Mouse (Mus musculus): Measurements from ENCODE around the gene Vmn1r210. TPM values are rescaled to one million over a fixed set of nuclear protein-coding genes. Genes with fewer than 3 reads are reported as not detected.
"Not testable (repeated sequence)": the region's sequence is repeated elsewhere in the genome, so short reads cannot be mapped to it uniquely, and the experiment has no call there.

Vmn1r210 gene
- polyA plus RNA-seq, 1 experiment from 2014 or later: not detected

DNA sequence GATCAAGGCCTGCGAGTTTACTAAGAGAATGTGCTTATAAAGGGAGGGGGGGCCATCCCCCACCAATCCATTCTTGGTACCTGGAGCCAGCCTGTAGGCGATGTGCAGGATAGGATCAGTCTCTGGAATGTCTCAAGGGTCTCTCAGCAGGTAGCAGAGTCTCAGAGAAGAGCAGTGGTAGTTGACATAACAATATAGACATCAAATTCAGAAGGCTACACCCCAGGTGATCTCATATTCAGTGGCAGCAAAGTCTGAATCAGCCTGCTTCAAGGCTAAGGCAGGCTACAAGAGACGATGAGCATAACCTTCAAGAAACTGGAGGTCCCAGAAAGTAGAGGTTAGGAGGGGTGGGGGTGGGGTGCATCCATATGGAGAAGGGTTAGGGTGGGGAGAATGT lies 43.1 kb downstream of the Vmn1r210 start:
- not testable (repeated sequence) for H3K36me3 ChIP-seq (ENCODE audit: insufficient read depth, low read length); H3K4me2 ChIP-seq (ENCODE audit: low read length); H3K4me3 ChIP-seq (replicated peaks; ENCODE audit: low read depth, low read length); ATAC-seq (replicated peaks; ENCODE audit: low FRiP score, low read depth); DNase-seq (ENCODE audit: low spot score); H3K27me3 ChIP-seq (ENCODE audit: insufficient read depth, low read length); H3K27ac ChIP-seq; H3K9ac ChIP-seq (ENCODE audit: low read depth, low read length); H3K4me1 ChIP-seq (replicated peaks; ENCODE audit: insufficient read depth, low read length); H3K9me3 ChIP-seq (replicated peaks; ENCODE audit: low read length)
- 78% methylated on average over 3 of the region's 3 CpGs for WGBS

DNA sequence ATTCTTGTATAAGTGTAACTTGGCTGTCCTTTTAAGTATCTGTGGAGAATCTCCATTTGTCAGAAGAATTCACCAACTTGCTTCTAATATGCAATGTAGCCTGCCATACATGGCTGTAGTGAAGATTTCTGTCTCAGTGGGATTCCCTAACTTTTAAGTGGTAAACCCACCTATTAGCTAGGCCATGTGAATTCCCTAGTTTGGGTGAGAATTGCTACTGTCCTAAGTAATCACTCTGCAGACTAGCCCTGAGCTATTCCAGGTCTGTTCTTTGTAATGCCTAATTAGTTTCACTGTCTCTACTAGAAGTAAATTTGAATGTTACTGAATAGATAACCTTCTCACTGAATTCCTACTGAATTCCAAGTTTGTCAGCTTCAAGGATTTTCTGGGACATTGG lies 47.0 kb downstream of the Vmn1r210 start:
- not testable (repeated sequence) for H3K4me3 ChIP-seq (replicated peaks; ENCODE audit: low read depth, low read length); H3K9me3 ChIP-seq (replicated peaks; ENCODE audit: low read length); H3K36me3 ChIP-seq (ENCODE audit: insufficient read depth, low read length); DNase-seq (ENCODE audit: low spot score); H3K27me3 ChIP-seq (ENCODE audit: insufficient read depth, low read length); H3K9ac ChIP-seq (ENCODE audit: low read depth, low read length); H3K4me1 ChIP-seq (replicated peaks; ENCODE audit: insufficient read depth, low read length); ATAC-seq (replicated peaks; ENCODE audit: low FRiP score, low read depth); H3K27ac ChIP-seq; H3K4me2 ChIP-seq (ENCODE audit: low read length)

DNA sequence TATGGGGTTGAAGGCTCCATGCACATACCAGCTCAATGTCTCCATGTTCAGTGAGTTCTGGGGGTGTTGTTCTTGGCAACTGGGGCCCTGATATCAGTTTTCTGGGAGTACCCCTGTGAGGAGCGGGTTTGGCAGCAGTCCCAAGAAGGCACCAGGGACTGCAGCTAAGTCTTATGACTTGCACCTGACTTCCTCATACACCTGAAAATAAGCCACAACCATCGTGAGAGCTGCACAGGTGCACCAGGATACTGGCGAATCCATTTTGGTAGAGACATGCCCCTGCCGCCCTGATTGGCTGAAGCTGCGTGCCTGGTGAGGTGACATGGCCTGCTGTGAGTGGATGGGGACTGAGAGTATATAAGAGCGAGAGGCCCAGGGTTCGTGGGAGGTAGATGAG lies 53.8 kb downstream of the Vmn1r210 start, which contains the start of gene Vmn1r208:
TSS of gene Vmn1r208 (minus strand) at position 101 of the 400 bp plus-strand sequence.
- DNase-seq (ENCODE audit: low spot score); H3K4me3 ChIP-seq (replicated peaks; ENCODE audit: low read depth, low read length); H3K27me3 ChIP-seq (ENCODE audit: insufficient read depth, low read length); H3K4me1 ChIP-seq (replicated peaks; ENCODE audit: insufficient read depth, low read length); ATAC-seq (replicated peaks; ENCODE audit: low FRiP score, low read depth); H3K4me2 ChIP-seq (ENCODE audit: low read length); H3K27ac ChIP-seq; H3K9ac ChIP-seq (ENCODE audit: low read depth, low read length); H3K9me3 ChIP-seq (replicated peaks; ENCODE audit: low read length); H3K36me3 ChIP-seq (ENCODE audit: insufficient read depth, low read length): not testable (repeated sequence)
- no CpG with 5 or more reads among the region's 7 CpGs for WGBS

Other genes starting within 250 kb of the Vmn1r210 start
- not detected in 2 replicates for gene Vmn1r205, start 238.3 kb downstream of the Vmn1r210 start, polyA plus RNA-seq (2015; fragmentation: Nextera tagmentation; extraction: Ambion mirVana)
- not detected in 2 replicates for gene Vmn1r206, start 207.1 kb downstream of the Vmn1r210 start, polyA plus RNA-seq (2015; fragmentation: Nextera tagmentation; extraction: Ambion mirVana)
- not detected in 2 replicates for gene Vmn1r207-ps, start 101.7 kb downstream of the Vmn1r210 start, polyA plus RNA-seq (2015; fragmentation: Nextera tagmentation; extraction: Ambion mirVana)
- not detected in 2 replicates for gene Vmn1r208, start 53.9 kb downstream of the Vmn1r210 start, polyA plus RNA-seq (2015; fragmentation: Nextera tagmentation; extraction: Ambion mirVana)
- gene Vmn1r209, start 21.7 kb downstream of the Vmn1r210 start, polyA plus RNA-seq (2015; fragmentation: Nextera tagmentation; extraction: Ambion mirVana): not detected in 2 replicates
- gene Vmn1r211, start 26.2 kb upstream of the Vmn1r210 start, polyA plus RNA-seq (2015; fragmentation: Nextera tagmentation; extraction: Ambion mirVana): not detected in 2 replicates
- not detected in 2 replicates for gene Vmn1r212, start 52.9 kb upstream of the Vmn1r210 start, polyA plus RNA-seq (2015; fragmentation: Nextera tagmentation; extraction: Ambion mirVana)
- gene Vmn1r213, start 176.3 kb upstream of the Vmn1r210 start, polyA plus RNA-seq (2015; fragmentation: Nextera tagmentation; extraction: Ambion mirVana): not detected in 2 replicates
- gene Vmn1r214, start 199.1 kb upstream of the Vmn1r210 start, polyA plus RNA-seq (2015; fragmentation: Nextera tagmentation; extraction: Ambion mirVana): not detected in 2 replicates
- gene Vmn1r215, start 236.7 kb upstream of the Vmn1r210 start, polyA plus RNA-seq (2015; fragmentation: Nextera tagmentation; extraction: Ambion mirVana): not detected in 2 replicates